Mouse (Mus musculus): ENCODE measurements at regions not wholly inside any gene's neighbourhood (a gene's known extent, or its start where the extent isn't known, plus 50 kb on each side); places are given as distances from the start of the nearest gene placed in this dataset.

DNA sequence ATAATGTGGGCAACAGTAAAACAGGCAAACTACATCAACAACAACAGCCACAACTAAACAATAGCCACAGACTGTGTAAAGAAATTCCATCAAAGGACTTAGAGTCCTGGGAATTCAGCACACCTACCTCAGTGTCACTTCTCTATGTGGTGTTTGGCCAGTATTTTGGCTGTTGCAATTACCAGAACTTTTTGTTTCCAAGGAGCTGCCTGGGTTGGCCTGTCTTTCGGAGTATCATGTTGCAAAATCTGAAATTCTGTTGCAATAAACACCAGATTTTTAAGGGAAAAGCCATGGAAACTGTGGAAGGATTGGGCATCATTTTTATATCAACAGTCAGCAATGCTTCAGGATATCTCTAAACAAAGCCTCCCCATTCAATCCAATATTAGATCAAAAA, 275.1 kb upstream of the Gm11146 start:
- DNase-seq (ENCODE audit: low spot score in 2 of 2), result no peak

DNA sequence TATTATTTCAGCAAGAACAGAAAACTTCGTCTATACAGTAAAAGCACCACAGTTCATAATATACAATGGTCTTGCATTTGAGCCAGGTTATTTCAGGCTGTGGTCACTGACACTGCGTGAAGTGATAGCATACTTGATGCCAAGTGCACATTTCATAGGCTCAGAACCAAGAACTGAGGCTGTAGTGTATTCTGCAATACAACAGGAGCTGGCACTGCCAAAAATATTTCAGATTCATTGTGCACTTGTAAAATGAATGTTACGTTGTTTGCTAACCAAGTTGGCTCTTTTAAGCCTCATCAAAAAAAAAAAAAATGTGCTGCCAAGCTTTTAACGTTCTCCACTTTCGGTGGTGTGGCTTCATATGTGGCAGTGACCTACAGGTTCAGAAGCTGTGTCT, 261.4 kb upstream of the Gm11146 start:
- DNase-seq (ENCODE audit: low spot score in 2 of 2), result no peak

DNA sequence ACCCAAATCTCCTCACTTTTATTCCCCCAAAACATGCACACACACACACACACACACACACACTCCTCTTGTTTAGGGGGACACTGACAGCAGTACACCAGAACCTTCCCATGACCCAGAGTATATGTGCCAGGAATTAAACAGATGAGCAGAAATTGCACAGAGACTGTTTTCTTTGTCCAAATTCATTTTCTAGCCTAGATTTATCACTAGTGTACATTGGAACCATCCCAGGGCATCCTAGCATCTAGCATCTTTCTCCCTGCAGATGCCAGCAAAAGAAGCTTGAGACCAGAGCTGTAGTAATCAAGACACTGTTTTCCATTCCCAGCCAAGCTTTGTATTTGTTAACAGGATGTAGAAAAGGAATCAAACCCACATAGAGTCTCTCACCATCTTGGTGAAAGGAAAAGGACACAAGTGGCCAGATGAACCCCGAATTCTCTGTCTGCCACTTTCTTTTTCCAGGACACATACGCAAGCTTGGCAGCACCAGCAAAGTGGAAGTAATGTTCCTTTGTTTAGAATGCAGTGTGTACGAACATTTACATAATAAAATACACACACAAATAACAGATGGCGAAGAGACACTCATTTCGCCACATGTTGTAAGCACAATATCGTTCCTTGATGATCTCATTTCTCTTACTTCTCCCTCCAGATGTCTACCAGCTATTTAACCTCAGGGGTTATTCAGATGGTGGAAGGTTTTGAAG, 250.3 kb upstream of the Gm11146 start:
- no peak for DNase-seq (ENCODE audit: low spot score in 2 of 2)

DNA sequence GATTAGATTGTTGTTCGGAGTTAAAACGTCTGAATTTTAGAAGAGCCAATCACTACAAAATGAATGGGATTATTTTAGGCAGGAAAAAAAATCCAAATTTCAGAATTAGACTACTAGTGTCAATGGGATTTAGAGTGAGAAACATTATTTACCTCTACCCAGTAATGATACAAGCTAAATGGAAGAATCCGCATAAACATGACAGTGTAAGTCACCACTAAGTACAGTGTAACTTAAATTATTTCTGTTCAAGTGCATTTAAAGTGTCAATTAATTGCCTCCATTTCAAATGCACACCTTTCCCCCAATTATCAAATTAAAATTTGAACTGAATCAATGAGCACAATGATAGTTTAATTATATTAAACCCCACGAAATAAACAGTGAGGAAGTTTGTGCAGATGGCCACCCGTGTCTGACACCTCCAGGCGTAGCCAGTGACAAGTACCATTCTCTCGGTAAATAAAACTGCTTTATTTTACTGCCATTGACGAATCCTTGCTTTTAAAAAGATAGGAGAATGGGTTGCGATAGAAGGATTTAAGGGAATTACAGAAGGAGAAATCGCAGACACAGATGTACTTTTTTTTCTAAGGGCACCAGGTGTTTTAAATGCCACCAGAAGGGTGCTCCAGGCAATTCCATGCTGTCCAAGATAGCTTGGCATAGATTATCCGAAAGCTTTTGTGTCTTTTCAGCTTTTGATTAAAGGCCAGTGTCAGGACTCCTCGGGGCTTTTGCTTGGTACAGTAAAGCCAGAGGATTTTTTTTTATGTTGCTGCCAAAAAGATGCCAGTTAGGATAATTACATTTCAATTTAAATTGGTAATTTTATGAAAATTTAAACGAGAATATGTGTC, 249.5 kb upstream of the Gm11146 start:
- DNase-seq (ENCODE audit: low spot score in 2 of 2), result no peak

DNA sequence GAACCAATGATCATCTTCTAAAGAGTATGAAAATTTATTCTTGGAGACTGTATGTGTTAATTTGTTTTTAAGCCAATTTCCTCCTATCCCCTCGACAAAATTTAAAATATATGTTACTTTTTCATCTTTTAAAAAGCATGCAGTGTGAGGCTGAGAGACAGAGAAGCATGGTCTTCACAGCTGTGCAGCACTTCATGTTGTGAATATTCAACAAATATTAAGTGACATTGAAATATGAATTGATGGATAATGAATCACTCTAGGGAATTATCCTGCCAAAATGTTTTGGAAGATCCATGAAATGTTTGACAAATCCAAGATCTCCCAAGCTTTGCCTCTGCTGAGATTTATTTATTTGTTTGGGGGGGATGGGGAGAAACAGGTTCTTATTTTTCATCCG, 233.9 kb upstream of the Gm11146 start:
- no peak for DNase-seq (ENCODE audit: low spot score in 2 of 2)

DNA sequence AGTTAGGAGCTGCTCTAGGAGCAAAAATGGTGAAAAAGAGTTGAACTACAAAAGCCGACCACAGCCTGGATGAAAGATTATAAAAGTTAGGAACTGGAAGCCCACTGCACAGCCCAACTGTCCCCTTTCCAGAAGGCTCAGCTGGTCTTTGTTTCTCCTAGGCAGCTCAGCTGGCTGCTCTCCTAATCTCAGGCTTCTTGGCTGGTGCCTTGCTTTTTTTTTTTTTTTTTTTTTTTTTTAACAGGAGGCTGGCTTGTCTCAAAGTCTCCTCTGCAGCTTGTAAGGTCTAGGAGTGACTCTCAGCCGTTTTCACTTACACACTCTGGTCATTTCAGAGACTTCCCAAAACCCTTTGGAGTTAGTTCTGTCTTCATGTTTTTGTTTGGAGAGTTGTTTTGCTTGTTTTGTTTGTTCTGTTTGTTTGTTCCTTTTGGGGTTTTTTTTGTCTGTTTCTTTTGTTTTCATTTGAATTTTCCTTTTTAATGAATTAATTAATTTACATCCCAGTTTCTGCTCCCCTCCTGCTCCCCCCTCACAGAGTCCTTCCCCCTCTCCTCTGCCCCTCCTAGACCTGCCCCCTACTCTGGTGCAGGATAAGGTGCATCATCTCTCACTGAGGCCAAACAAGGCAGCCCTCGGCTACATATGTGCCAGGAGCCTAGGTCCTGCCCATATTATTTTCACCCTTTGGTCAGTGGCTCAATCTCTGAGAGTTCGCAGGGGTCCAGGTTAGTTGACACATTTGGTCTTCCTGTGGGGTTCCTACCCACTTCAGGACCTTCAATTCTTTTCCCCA, 225.6 kb upstream of the Gm11146 start:
- no peak for DNase-seq (ENCODE audit: low spot score in 2 of 2)

DNA sequence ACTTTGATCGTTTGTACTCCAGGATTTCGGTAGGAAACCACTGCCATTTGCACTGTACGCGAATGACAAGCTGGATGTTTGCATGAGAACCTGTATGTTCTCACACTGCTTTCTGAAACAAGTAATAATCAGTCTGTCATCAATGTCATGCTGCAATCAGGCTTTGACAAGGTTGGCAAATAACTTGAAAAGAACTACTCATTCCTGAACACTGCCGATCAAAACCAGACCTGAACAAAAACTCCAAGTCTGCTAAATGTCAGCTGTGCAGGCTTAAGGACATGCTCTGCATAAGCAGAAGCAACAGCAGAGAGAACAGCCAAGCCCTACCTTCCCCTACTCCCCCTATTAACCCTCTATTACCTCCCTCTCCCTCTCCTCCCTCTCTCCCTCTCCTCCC, 197.8 kb upstream of the Gm11146 start:
- DNase-seq (ENCODE audit: low spot score in 2 of 2), result no peak

DNA sequence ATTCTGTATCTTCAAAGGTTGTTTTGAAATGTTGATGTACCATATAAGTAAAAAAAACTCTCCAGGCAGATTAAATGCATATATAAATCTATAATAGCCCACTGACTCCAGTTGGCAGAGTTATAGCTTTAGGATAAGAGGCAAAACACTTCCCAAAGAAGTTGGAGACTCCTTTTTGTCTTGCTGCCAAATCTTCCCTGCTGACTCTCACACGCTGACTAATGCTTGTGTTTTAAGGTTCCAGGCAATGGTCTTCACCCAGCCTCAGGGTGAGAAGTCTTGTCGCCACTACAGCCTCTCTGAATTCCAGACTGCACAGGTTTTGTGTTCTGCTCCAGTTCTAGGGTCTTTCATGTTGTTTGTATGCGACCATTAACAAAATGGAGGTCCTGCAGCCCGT, 195.0 kb upstream of the Gm11146 start:
- DNase-seq (ENCODE audit: low spot score in 2 of 2), result no peak

DNA sequence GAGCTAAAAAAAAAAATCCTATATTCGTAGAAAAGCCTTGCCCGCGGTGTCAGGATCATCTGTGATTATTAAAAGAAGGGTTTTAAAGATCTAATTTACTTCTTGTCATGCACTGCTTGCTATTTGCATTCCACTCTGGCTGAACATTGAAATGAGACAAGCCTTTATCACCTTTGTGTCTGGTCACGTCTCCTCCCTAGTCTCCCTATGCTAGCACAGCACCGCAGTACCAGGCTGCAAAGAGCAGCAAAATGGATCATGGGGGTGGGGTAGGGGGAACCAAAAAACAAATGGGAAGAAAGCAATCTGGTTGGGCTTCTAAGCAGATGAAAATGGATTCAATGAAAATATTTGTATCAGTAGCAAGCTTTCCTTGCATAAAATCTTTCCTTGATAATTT, 187.8 kb upstream of the Gm11146 start:
- DNase-seq (ENCODE audit: low spot score in 2 of 2), result no peak

DNA sequence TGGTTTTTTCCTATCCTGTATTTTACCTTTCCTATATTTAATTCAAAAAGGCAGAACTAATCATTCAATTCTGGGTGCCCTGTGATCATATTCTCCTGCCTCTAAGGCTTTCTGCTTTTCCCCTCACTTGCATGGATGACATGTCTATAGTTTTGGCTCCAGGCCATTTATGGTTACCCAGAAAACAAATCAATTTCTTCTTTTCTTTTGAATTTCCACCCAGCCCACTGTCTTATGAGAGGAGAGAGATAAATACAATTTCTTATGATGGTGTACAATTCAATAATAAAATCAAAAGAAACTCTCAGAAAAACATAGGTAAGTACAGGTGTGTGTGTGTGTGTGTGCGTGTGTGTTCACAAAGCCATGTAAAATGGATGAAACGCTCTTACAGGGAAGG, 187.3 kb upstream of the Gm11146 start:
- no peak for DNase-seq (ENCODE audit: low spot score in 2 of 2)

DNA sequence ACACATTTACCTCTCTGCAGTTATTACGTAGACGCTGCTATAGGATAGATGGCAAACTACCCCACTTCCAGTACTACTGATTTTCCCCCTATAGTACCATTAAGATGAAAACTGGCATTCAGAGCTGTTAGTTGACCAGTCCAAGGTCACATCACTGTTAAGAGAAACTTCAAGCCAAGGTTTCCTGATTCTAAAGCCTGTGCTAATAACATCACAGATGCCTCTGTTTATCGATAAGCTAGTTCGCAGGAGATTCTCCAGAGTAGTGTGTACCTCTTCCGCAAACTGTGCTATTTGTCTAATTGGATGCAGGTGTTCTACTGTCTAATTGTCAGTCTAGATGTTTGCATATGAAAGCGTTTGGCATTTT, 186.9 kb upstream of the Gm11146 start:
- no peak for DNase-seq (ENCODE audit: low spot score in 2 of 2)

DNA sequence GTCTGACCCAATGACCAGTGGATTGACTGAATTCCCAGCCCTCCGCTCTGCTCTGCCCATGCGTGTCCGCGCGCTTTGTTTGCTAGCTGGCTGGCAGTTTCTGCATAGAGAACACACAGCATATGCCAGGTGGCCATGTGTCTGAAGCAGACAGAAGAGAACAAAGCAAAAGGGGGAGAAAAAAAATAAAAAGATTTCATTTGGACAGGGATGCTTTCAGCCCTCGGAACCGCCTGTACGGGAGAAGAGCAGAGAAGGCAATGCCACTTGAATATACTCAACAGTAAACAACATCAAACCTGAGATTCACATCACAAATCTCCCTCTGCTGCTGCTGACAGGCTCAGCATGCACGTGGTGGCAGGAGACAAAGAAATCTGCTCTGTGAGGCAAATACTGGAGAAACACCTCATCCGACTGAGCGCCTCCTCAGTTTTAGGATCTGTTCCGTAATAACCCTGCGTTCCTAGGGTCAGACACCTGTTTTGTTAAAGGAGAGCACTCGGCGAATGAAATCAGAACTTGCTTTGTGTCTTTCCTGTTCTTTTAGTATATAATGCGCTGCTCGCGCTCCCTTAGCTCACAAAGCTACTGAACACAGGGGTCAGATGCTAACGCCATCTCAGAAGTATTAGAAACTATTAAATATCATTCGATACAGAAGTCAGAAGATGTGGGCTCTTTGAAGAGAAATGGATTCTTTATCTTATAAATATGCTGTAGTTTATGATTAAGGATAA, 186.3 kb upstream of the Gm11146 start:
- no peak for DNase-seq (ENCODE audit: low spot score in 2 of 2)

DNA sequence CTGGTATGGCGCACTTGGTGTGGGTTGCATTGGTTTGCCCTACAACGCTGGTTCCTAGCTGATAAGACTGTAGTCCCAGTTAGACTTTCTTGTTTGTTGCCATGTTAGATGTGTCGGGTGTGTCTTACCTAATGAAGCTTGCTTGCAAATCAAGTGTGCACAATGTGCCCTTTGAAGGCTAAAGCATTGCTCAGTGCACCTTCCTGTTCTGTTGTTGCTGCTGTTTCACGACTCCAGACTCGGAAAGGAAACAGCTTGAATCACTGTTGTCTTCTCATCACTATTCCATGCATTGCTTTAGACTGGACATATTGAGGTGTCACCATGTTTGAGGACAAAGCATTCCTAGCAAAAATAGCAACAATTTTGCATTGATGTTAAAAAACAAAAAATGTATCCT, 185.1 kb upstream of the Gm11146 start:
- no peak for DNase-seq (ENCODE audit: low spot score in 2 of 2)

DNA sequence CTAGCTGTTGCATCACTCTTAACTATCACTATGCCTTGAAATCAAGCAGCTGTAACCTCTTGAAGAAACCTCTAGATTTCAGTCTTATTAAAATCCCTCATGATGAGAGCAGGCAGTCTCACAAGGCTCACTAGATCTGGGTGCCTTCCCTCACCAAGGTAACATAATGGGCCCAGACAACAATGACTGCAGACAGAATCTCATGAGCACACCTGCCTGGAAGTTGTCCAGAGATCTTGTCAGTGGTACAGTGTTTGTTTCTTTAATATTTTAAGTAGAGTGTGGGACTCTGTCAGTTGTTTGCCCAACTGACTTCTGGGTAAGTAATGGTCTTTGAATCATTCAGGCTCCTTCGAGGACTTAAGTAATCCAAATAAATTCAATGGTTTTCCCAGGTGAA, 177.1 kb upstream of the Gm11146 start:
- DNase-seq (ENCODE audit: low spot score in 2 of 2), result no peak

DNA sequence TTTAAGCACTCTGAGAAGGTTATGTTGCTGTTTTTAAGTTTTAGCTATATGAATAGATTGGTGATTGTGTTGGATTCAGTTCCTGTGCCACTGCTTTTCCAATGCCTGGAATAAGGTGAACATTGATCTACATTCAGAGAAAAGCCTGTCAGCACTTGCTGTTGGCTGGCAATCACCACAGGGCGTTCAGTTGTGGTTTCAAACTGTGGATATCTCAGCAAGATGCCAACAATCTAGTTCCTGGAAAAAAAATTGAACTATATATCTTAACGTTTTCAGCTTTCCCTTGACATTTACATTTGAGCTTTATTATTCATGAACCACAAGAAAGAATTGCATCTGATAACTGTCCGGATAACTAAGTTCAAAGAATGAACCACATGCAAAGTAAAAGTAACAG, 170.2 kb upstream of the Gm11146 start:
- no peak for DNase-seq (ENCODE audit: low spot score in 2 of 2)

DNA sequence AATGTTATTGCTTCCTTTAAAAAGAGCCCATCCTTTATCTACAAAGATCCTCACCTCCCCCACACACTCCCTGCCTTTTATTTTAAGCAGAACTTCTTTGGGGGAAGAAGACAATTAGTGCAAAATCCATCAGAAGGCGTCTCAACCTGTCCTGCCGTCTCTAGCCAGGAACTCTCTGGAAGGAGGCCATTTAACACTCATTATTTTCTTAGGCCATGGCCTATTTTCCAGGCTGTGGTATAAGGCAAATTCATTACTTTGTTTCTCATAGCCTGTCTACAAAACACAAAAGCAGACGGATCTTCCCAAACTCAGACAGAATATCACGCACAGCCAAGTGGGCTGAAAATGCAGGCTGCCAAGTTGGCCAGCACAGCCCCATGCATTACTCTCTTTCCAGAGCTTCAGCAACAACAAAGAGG, 159.0 kb upstream of the Gm11146 start:
- no peak for DNase-seq (ENCODE audit: low spot score in 2 of 2)

DNA sequence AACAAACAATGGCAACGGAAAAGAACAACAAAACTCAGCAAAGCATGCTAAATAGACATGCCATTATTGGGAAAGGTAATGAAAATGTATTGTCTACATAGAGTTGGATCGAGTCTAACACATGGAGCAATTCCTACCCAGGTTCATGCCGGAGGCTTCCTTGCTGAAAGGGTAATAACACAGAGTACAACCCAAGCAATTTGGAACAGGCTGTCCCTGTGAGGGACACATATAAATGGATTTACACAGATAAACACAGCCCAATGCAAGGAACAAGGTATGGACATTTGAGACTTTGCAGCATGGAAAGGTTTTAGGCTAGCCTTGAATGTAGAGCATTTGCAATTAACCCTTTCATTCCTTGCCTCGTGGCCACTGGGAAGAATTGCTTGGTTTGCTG, 158.6 kb upstream of the Gm11146 start:
- DNase-seq (ENCODE audit: low spot score in 2 of 2), result no peak

DNA sequence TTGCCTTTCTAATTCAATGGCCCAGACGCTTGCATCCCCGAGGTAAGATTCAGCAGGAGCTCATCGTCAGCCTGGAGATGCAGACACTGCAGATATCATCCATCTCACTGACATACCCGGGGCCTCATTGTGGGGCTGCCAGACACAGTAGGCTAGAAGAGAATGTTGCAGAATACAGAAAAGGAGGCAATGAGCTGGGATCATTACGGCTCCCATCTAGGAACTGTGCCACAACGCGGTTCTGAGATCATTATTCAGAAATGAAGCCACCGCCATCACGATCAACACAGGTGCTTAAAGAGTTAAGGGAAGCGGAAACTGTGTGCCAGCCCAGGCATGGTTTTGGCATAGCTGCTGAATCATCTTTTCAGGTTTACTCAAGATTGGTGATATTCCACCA, 158.1 kb upstream of the Gm11146 start:
- DNase-seq (ENCODE audit: low spot score in 2 of 2), result no peak

DNA sequence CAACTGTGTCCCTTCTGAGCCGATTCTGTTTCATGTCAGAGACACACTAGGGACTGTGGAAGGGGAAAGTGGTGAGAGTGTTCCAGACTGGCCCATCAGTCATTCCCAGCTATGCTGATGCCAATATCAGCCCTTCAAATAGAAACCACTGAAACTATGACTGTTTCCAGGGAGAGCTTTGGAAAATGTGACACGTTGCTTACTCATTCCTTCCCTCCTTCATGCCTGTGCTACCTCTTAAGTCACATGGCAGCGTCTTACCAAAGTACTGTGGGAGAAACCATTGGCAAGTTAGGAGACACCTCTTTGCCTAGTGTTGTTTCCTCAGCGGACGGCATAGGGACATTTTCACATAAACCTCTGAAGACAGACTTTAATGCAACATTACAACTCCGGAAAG, 153.0 kb upstream of the Gm11146 start:
- DNase-seq (ENCODE audit: low spot score in 2 of 2), result no peak

DNA sequence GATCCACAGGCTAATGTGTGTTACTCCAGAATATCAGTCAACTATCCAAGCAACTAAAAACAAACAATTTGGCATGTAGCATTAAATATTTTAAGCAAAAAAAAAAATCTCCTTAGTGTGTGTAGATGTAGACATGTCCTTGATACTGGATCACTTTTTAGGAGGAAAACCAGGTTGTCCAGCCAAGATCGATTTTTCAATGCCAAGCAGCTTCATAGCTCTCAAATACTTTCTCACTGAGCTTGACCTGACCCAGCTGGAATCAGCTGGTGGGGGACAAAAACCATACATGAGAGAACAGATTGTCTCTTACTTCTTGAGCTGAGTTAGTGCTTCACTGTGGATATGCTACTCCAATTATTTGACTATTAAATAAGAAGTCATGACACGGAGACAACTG, 147.6 kb upstream of the Gm11146 start:
- no peak for DNase-seq (ENCODE audit: low spot score in 2 of 2)

DNA sequence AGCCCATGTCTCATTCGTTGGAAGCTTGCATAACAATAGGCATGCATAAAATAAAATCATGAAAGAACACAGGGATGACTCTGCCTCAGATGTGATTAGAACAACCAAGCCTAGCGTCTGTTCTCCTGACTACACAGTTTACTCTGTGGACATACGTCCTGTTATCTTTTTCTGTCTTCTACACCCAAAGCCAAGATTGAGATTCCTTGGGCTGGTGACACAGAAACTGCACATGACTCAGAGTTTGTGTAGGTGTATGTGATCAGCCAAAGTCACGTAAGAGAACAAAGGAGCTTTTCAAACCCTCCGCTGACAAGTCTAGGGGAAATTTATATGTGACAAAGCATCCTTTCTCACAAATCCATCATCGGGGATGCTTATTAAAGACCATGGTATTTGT, 141.9 kb upstream of the Gm11146 start:
- DNase-seq (ENCODE audit: low spot score in 2 of 2), result no peak
